Mouse (Mus musculus): ENCODE data around the gene Zfp984.
"Not testable (repeated sequence)": the region's sequence is repeated elsewhere in the genome, so short reads cannot be mapped to it uniquely, and the experiment has no call there.

Zfp984 gene

GRCm38 (mm10) chr4:147809292-147809965, at the start of gene Zfp984:
Zfp984 (minus strand) TSS chr4:147809788.
- DNase-seq (ENCODE audit: low read depth) = peak; percentile 43

GRCm38 (mm10) chr4:147850776-147851175, 41.2 kb upstream of the Zfp984 start:
- DNase-seq (ENCODE audit: low read depth) = no peak

GRCm38 (mm10) chr4:147848584-147848991, 39.0 kb upstream of the Zfp984 start:
- peak; percentile 84 for DNase-seq (ENCODE audit: low read depth)

GRCm38 (mm10) chr4:147847614-147848583, 38.3 kb upstream of the Zfp984 start, which contains the start of gene Zfp933:
Zfp933 (minus strand) TSS chr4:147848366.
- peak; percentile 81 for DNase-seq (ENCODE audit: low read depth)

- DNase-seq (ENCODE audit: low read depth) = no peak
Observed at GRCm38 (mm10) chr4:147842871-147843270, 33.3 kb upstream of the Zfp984 start.

- not testable (repeated sequence) for DNase-seq (ENCODE audit: low read depth)
Observed at GRCm38 (mm10) chr4:147839282-147839681, 29.7 kb upstream of the Zfp984 start.

GRCm38 (mm10) chr4:147824389-147824788, 14.8 kb upstream of the Zfp984 start:
- DNase-seq (ENCODE audit: low read depth) = no peak

- DNase-seq (ENCODE audit: low read depth) = not testable (repeated sequence)
Observed at GRCm38 (mm10) chr4:147821414-147821813, 11.8 kb upstream of the Zfp984 start.

- not testable (repeated sequence) for DNase-seq (ENCODE audit: low read depth)
Observed at GRCm38 (mm10) chr4:147819659-147820058, 10.1 kb upstream of the Zfp984 start.

- DNase-seq (ENCODE audit: low read depth) = peak; percentile 45
Observed at GRCm38 (mm10) chr4:147814592-147815167, 5.1 kb upstream of the Zfp984 start.

GRCm38 (mm10) chr4:147813249-147813765, 3.7 kb upstream of the Zfp984 start:
- no peak for DNase-seq (ENCODE audit: low read depth)

- DNase-seq (ENCODE audit: low read depth) = not testable (repeated sequence)
Observed at GRCm38 (mm10) chr4:147809966-147810304, 347 bp upstream of the Zfp984 start.

- not testable (repeated sequence) for DNase-seq (ENCODE audit: low read depth)
Observed at GRCm38 (mm10) chr4:147808483-147808882, 1.1 kb downstream of the Zfp984 start.

GRCm38 (mm10) chr4:147795308-147795707, 14.3 kb downstream of the Zfp984 start:
- not testable (repeated sequence) for DNase-seq (ENCODE audit: low read depth)

GRCm38 (mm10) chr4:147794026-147794665, 15.4 kb downstream of the Zfp984 start:
- not testable (repeated sequence) for DNase-seq (ENCODE audit: low read depth)

GRCm38 (mm10) chr4:147793390-147793916, 16.1 kb downstream of the Zfp984 start:
- not testable (repeated sequence) for DNase-seq (ENCODE audit: low read depth)

- not testable (repeated sequence) for DNase-seq (ENCODE audit: low read depth)
Observed at GRCm38 (mm10) chr4:147791729-147792128, 17.9 kb downstream of the Zfp984 start.

- DNase-seq (ENCODE audit: low read depth) = not testable (repeated sequence)
Observed at GRCm38 (mm10) chr4:147746255-147746654, 63.3 kb downstream of the Zfp984 start.

GRCm38 (mm10) chr4:147738636-147739369, 70.8 kb downstream of the Zfp984 start:
- not testable (repeated sequence) for DNase-seq (ENCODE audit: low read depth)
